Mouse (Mus musculus): ENCODE results near the gene Prnd. TPM values are rescaled to one million over a fixed set of nuclear protein-coding genes. Genes with fewer than 3 reads are reported as not detected.
A peak's percentile ranks its signal among the peaks of the same experiment; 100 is the strongest.

Prnd gene
- polyA plus RNA-seq, 1 experiment, result 1.1 TPM

- no peak overlapping the region for H3K27ac ChIP-seq (ENCODE audit: insufficient read depth, low read length)
- no peaks in the 10 kb centered on the region for H3K36me3 ChIP-seq (ENCODE audit: control insufficient read depth, insufficient read depth, low read length, poor library complexity, severe bottlenecking)
- H3K4me1 ChIP-seq (ENCODE audit: control insufficient read depth, insufficient read depth, low read length), result peaks cover 2% of the 10 kb centered on the region
- no peaks in the 10 kb centered on the region; the same call in 1 of the 2 replicates for H3K9me3 ChIP-seq (replicated peaks; ENCODE audit: control insufficient read depth, insufficient read depth, low read length, poor library complexity, severe bottlenecking)
- no peak for TF ChIP-seq EP300 (IDR thresholded peaks at IDR 0.05; ENCODE audit: insufficient read depth, low read depth, low read length)
- no peak for TF ChIP-seq POLR2A (IDR thresholded peaks at IDR 0.05; ENCODE audit: insufficient read depth, low read length)
- no peak for TF ChIP-seq CTCF (IDR thresholded peaks at IDR 0.05; ENCODE audit: low read depth, low read length)
- H3K9ac ChIP-seq (ENCODE audit: low read depth, poor library complexity, severe bottlenecking), result no peak overlapping the region
- H3K27me3 ChIP-seq (ENCODE audit: control insufficient read depth, insufficient read depth, low read length, poor library complexity, severe bottlenecking), result no peaks in the 10 kb centered on the region
- no peak overlapping the region for H3K4me3 ChIP-seq (ENCODE audit: low read depth, low read length)
These were observed 43.8 kb upstream of the Prnd start for GRCm38 (mm10) chr2:131906846-131907245.

GRCm38 (mm10) chr2:131907311-131907710 is 43.4 kb upstream of the Prnd start:
- H3K36me3 ChIP-seq (ENCODE audit: control insufficient read depth, insufficient read depth, low read length, poor library complexity, severe bottlenecking), result no peaks in the 10 kb centered on the region

GRCm38 (mm10) chr2:131908351-131908861 is 42.3 kb upstream of the Prnd start:
- H3K4me1 ChIP-seq (ENCODE audit: control insufficient read depth, insufficient read depth, low read length), result no peaks in the 10 kb centered on the region
- no peak for TF ChIP-seq CTCF (IDR thresholded peaks at IDR 0.05; ENCODE audit: low read depth, low read length)
- TF ChIP-seq POLR2A (IDR thresholded peaks at IDR 0.05; ENCODE audit: insufficient read depth, low read length), result no peak
- no peak for TF ChIP-seq EP300 (IDR thresholded peaks at IDR 0.05; ENCODE audit: insufficient read depth, low read depth, low read length)
- no peak overlapping the region for H3K9ac ChIP-seq (ENCODE audit: low read depth, poor library complexity, severe bottlenecking)
- no peaks in the 10 kb centered on the region; the same call in 1 of the 2 replicates for H3K9me3 ChIP-seq (replicated peaks; ENCODE audit: control insufficient read depth, insufficient read depth, low read length, poor library complexity, severe bottlenecking)
- no peaks in the 10 kb centered on the region for H3K36me3 ChIP-seq (ENCODE audit: control insufficient read depth, insufficient read depth, low read length, poor library complexity, severe bottlenecking)
- H3K4me3 ChIP-seq (ENCODE audit: low read depth, low read length), result no peak overlapping the region
- no peak overlapping the region for H3K27ac ChIP-seq (ENCODE audit: insufficient read depth, low read length)
- H3K27me3 ChIP-seq (ENCODE audit: control insufficient read depth, insufficient read depth, low read length, poor library complexity, severe bottlenecking), result no peaks in the 10 kb centered on the region

More at GRCm38 (mm10) chr2:131907311-131907710, 43.4 kb upstream of the Prnd start:
- Histone ChIP-seq H3K27me3 (ENCODE audit: control insufficient read depth, insufficient read depth, low read length, poor library complexity, severe bottlenecking) (no peaks in the 10 kb centered on the region), H3K9me3 (replicated peaks; ENCODE audit: control insufficient read depth, insufficient read depth, low read length, poor library complexity, severe bottlenecking) (no peaks in the 10 kb centered on the region; the same call in 1 of the 2 replicates), H3K27ac (ENCODE audit: insufficient read depth, low read length) (no peak overlapping the region), H3K4me1 (ENCODE audit: control insufficient read depth, insufficient read depth, low read length) (peaks cover 2% of the 10 kb centered on the region), H3K9ac (ENCODE audit: low read depth, poor library complexity, severe bottlenecking) (no peak overlapping the region), H3K4me3 (ENCODE audit: low read depth, low read length) (no peak overlapping the region)
- TF ChIP-seq CTCF (IDR thresholded peaks at IDR 0.05; ENCODE audit: low read depth, low read length), result no peak
- TF ChIP-seq EP300 (IDR thresholded peaks at IDR 0.05; ENCODE audit: insufficient read depth, low read depth, low read length), result no peak
- TF ChIP-seq POLR2A (IDR thresholded peaks at IDR 0.05; ENCODE audit: insufficient read depth, low read length), result no peak

- Histone ChIP-seq H3K27me3 (ENCODE audit: control insufficient read depth, insufficient read depth, low read length, poor library complexity, severe bottlenecking) (no peaks in the 10 kb centered on the region), H3K9ac (ENCODE audit: low read depth, poor library complexity, severe bottlenecking) (no peak overlapping the region), H3K4me1 (ENCODE audit: control insufficient read depth, insufficient read depth, low read length) (no peaks in the 10 kb centered on the region), H3K9me3 (replicated peaks; ENCODE audit: control insufficient read depth, insufficient read depth, low read length, poor library complexity, severe bottlenecking) (no peaks in the 10 kb centered on the region; the same call in 1 of the 2 replicates), H3K36me3 (ENCODE audit: control insufficient read depth, insufficient read depth, low read length, poor library complexity, severe bottlenecking) (no peaks in the 10 kb centered on the region), H3K4me3 (ENCODE audit: low read depth, low read length) (no peak overlapping the region), H3K27ac (ENCODE audit: insufficient read depth, low read length) (no peak overlapping the region)
- TF ChIP-seq EP300 (IDR thresholded peaks at IDR 0.05; ENCODE audit: insufficient read depth, low read depth, low read length) (no peak), POLR2A (IDR thresholded peaks at IDR 0.05; ENCODE audit: insufficient read depth, low read length) (no peak), CTCF (IDR thresholded peaks at IDR 0.05; ENCODE audit: low read depth, low read length) (no peak)
These were observed 41.8 kb upstream of the Prnd start for GRCm38 (mm10) chr2:131908906-131909305.

GRCm38 (mm10) chr2:131909683-131910572 is 40.7 kb upstream of the Prnd start, which contains the start of the genes Prnp and Prn:
Gene Prnp, plus strand, starts transcription at chr2:131909928.
Gene Prn, plus strand, starts transcription at chr2:131909957.
- Histone ChIP-seq H3K27me3 (ENCODE audit: control insufficient read depth, insufficient read depth, low read length, poor library complexity, severe bottlenecking) (no peaks in the 10 kb centered on the region), H3K27ac (ENCODE audit: insufficient read depth, low read length) (no peak within 1 kb of the TSS), H3K9ac (ENCODE audit: low read depth, poor library complexity, severe bottlenecking) (peak within 1 kb of the TSS; percentile 16), H3K4me3 (ENCODE audit: low read depth, low read length) (peak within 1 kb of the TSS; percentile 63), H3K4me1 (ENCODE audit: control insufficient read depth, insufficient read depth, low read length) (no peaks in the 10 kb centered on the region), H3K9me3 (replicated peaks; ENCODE audit: control insufficient read depth, insufficient read depth, low read length, poor library complexity, severe bottlenecking) (no peaks in the 10 kb centered on the region; the same call in 1 of the 2 replicates), H3K36me3 (ENCODE audit: control insufficient read depth, insufficient read depth, low read length, poor library complexity, severe bottlenecking) (no peaks in the 10 kb centered on the region)
- TF ChIP-seq POLR2A (IDR thresholded peaks at IDR 0.05; ENCODE audit: insufficient read depth, low read length), result peak; percentile 68
- TF ChIP-seq EP300 (IDR thresholded peaks at IDR 0.05; ENCODE audit: insufficient read depth, low read depth, low read length), result 0 out of 2 replicates have a peak, but pooled peaks have one; percentile 31
- TF ChIP-seq CTCF (IDR thresholded peaks at IDR 0.05; ENCODE audit: low read depth, low read length), result no peak

Data from ES-Bruce4 (cell line).